Comparison of ENCODE assay signal across 1 mouse cellular context in the genomic region with DNA sequence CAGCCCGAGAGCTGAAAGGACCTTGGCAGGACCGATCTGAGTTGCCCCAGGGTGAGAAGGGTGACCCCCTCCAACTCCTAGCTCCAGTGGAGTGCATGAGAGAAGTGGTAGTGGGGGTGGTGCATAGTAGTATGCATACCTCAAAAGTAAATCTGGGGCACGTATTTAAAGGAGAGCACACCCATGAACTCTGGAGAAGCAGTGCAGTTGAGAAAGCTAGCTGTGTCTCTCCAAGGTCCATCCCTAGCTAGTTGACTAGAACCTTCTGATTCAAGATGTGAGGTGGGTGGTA.
TF ChIP-seq lines count a peak whose summit lies in the region.

No protein-coding gene starts in this region.

TF ChIP-seq in MEL, 35 proteins besides CTCF, POLR2A, EP300 and RAD21:
- TF ChIP-seq ETS1 (IDR thresholded peaks at IDR 0.05; ENCODE audit: low read depth, low read length) = no peak
- no peak for TF ChIP-seq JUND (IDR thresholded peaks at IDR 0.05; ENCODE audit: low read depth, low read length)
- TF ChIP-seq KAT2A (conservative IDR thresholded peaks at IDR 0.05; ENCODE audit: low read depth, low read length) = no peak
- TF ChIP-seq ZNF384 (IDR thresholded peaks at IDR 0.05; ENCODE audit: low read depth, low read length) = no peak
- TF ChIP-seq MXI1 (IDR thresholded peaks at IDR 0.05; ENCODE audit: low read depth, low read length) = no peak
